Mouse (Mus musculus) intestine, postnatal 0 days (tissue): ENCODE measurements around the gene Calr. TPM values are rescaled to one million over a fixed set of nuclear protein-coding genes. Genes with fewer than 3 reads are reported as not detected.

Experiments
- ATAC-seq: fragments of 200-750 bp; cut with Nextera tagmentation; 2 replicates; pipeline ENCODE4 v1.8.0; 2017; ENCODE audit warnings: mild to moderate bottlenecking, moderate TSS enrichment, moderate library complexity
- H3K27ac ChIP-seq: fragments of 300-500 bp; sonication (generic); 2 replicates; pipeline ENCODE4 v1.5.1; 2014; ENCODE audit warnings: mild to moderate bottlenecking, low read depth, low read length, moderate library complexity
- H3K27me3 ChIP-seq: fragments of 300-500 bp; sonication (generic); replicated peaks from 2 replicates; pipeline ENCODE4 v1.6.1; 2014; ENCODE audit warnings: low read length, mixed read lengths; ENCODE audit not compliant: control insufficient read depth, insufficient read depth
- H3K36me3 ChIP-seq: fragments of 300-500 bp; sonication (generic); 2 replicates; pipeline ENCODE4 v1.6.1; 2014; ENCODE audit warnings: mild to moderate bottlenecking, moderate library complexity; ENCODE audit not compliant: control insufficient read depth, insufficient read depth
- H3K4me1 ChIP-seq: fragments of 300-500 bp; sonication (generic); replicated peaks from 2 replicates; pipeline ENCODE4 v1.6.1; 2014; ENCODE audit warnings: antibody characterized with exemption, low read length, mixed read lengths; ENCODE audit not compliant: control insufficient read depth, insufficient read depth
- H3K4me2 ChIP-seq: fragments of 300-500 bp; sonication (generic); replicated peaks from 2 replicates; pipeline ENCODE4 v1.6.1; 2014; ENCODE audit warnings: low read depth, mild to moderate bottlenecking, moderate library complexity
- H3K4me3 ChIP-seq: fragments of 300-500 bp; sonication (generic); 2 replicates; pipeline ENCODE4 v1.5.1; 2014; ENCODE audit warnings: low read depth, low read length
- H3K9ac ChIP-seq: fragments of 300-500 bp; sonication (generic); 2 replicates; pipeline ENCODE4 v1.6.1; 2014; ENCODE audit warnings: mild to moderate bottlenecking, low read depth, low read length
- H3K9me3 ChIP-seq: fragments of 300-500 bp; sonication (generic); 2 replicates; pipeline ENCODE4 v1.6.1; 2016; ENCODE audit warnings: mixed run types; ENCODE audit not compliant: control insufficient read depth
- CTCF ChIP-seq: sonication (generic); IDR thresholded peaks from 2 replicates; pipeline ENCODE4 v1.5.1; 2016; ENCODE audit warnings: low read depth, mild to moderate bottlenecking, control low read depth, antibody characterized with exemption, moderate library complexity
- WGBS: fragments of 180-500 bp; shearing (Covaris S2); extraction: QIAGEN DNeasy Blood & Tissue Kit; methylation state at CpG from one replicate; pipeline ENCODE4 v1.1.7; 2014; 5-methylcytosine and 5-hydroxymethylcytosine counted together
- polyA plus RNA-seq: library from polyadenylated mRNA; unstranded; fragments of >200 nt; fragmentation: Nextera tagmentation; extraction: Ambion mirVana; gene quantifications from 2 replicates; pipeline ENCODE4 v1.2.1, GENCODE M21; 2015

Gene Calr
- 474 and 507 TPM in 2 replicates for polyA plus RNA-seq

GRCm38 (mm10) chr8:84846722-84847572 is at the start of gene Calr:
Gene Calr (minus strand): TSS chr8:84846934.
- TF ChIP-seq CTCF: peak; percentile 42; the same call in 1 of the 2 replicates

GRCm38 (mm10) chr8:84895963-84896362 is 49.2 kb upstream of the Calr start:
- no peak overlapping the region for H3K4me3 ChIP-seq
- 94% methylated on average over 5 of the region's 5 CpGs for WGBS
- H3K27me3 ChIP-seq: no peaks in the 10 kb centered on the region
- H3K36me3 ChIP-seq: peaks cover 2% of the 10 kb centered on the region; the same call in 1 of the 2 replicates
- no peak overlapping the region for H3K27ac ChIP-seq
- H3K9ac ChIP-seq: no peak overlapping the region
- no peak for ATAC-seq
- H3K4me2 ChIP-seq: no peak overlapping the region
- 0 out of 2 replicates have a peak, but pooled peaks cover 3% of the 10 kb centered on the region for H3K4me1 ChIP-seq
- no peak for TF ChIP-seq CTCF
- H3K9me3 ChIP-seq: no peaks in the 10 kb centered on the region

More at GRCm38 (mm10) chr8:84846722-84847572, at the start of gene Calr:
- WGBS: under 1% methylated on average over 55 of the region's 55 CpGs
- Histone ChIP-seq H3K9me3 (no peaks in the 10 kb centered on the region), H3K36me3 (peaks cover 34% of the 10 kb centered on the region), H3K4me3 (peak within 1 kb of the TSS; percentile 94), H3K4me1 (peaks cover 7% of the 10 kb centered on the region; the same call in 1 of the 2 replicates), H3K9ac (peak within 1 kb of the TSS; percentile 63), H3K27me3 (no peaks in the 10 kb centered on the region), H3K27ac (peak within 1 kb of the TSS; percentile 84), H3K4me2 (peak within 1 kb of the TSS; percentile 77)
- peak; percentile 99 for ATAC-seq

GRCm38 (mm10) chr8:84893709-84894134 is 47.0 kb upstream of the Calr start, which contains the start of gene Gcdh:
Gene Gcdh (minus strand): TSS chr8:84893921.
- Histone ChIP-seq H3K36me3 (peaks cover 2% of the 10 kb centered on the region; the same call in 1 of the 2 replicates), H3K27me3 (no peaks in the 10 kb centered on the region), H3K9me3 (no peaks in the 10 kb centered on the region), H3K4me3 (peak within 1 kb of the TSS; percentile 53), H3K4me2 (peak within 1 kb of the TSS; percentile 90), H3K27ac (no peak within 1 kb of the TSS), H3K9ac (peak within 1 kb of the TSS; percentile 43), H3K4me1 (0 out of 2 replicates have a peak, but pooled peaks cover 3% of the 10 kb centered on the region)
- under 1% methylated on average over 11 of the region's 11 CpGs for WGBS
- peak; percentile 98 for ATAC-seq
- TF ChIP-seq CTCF: no peak

- Histone ChIP-seq H3K9me3 (no peaks in the 10 kb centered on the region), H3K4me1 (0 out of 2 replicates have a peak, but pooled peaks cover 3% of the 10 kb centered on the region), H3K9ac (peak overlapping the region; percentile 43), H3K36me3 (peaks cover 8% of the 10 kb centered on the region), H3K27me3 (no peaks in the 10 kb centered on the region), H3K4me3 (peak overlapping the region; percentile 53), H3K4me2 (peak overlapping the region; percentile 90), H3K27ac (no peak overlapping the region)
- ATAC-seq: peak; percentile 37
- WGBS: 11% methylated on average over 31 of the region's 31 CpGs
- TF ChIP-seq CTCF: no peak
These were observed 46.4 kb upstream of the Calr start for GRCm38 (mm10) chr8:84892993-84893708.

GRCm38 (mm10) chr8:84889141-84889540 is 42.4 kb upstream of the Calr start:
- H3K27ac ChIP-seq: no peak overlapping the region
- no peak overlapping the region for H3K9ac ChIP-seq
- WGBS: 91% methylated on average over 1 of the region's 1 CpGs
- H3K4me3 ChIP-seq: no peak overlapping the region
- H3K27me3 ChIP-seq: no peaks in the 10 kb centered on the region
- H3K9me3 ChIP-seq: no peaks in the 10 kb centered on the region
- no peak for TF ChIP-seq CTCF
- peaks cover 23% of the 10 kb centered on the region for H3K36me3 ChIP-seq
- no peak for ATAC-seq
- 0 out of 2 replicates have a peak, but pooled peaks cover 3% of the 10 kb centered on the region for H3K4me1 ChIP-seq
- H3K4me2 ChIP-seq: no peak overlapping the region

- Histone ChIP-seq H3K36me3 (peaks cover 23% of the 10 kb centered on the region), H3K27me3 (no peaks in the 10 kb centered on the region), H3K4me1 (0 out of 2 replicates have a peak, but pooled peaks cover 3% of the 10 kb centered on the region), H3K9me3 (no peaks in the 10 kb centered on the region), H3K27ac (no peak overlapping the region), H3K4me2 (no peak overlapping the region), H3K4me3 (no peak overlapping the region), H3K9ac (no peak overlapping the region)
- no peak for ATAC-seq
- TF ChIP-seq CTCF: no peak
- WGBS: 95% methylated on average over 3 of the region's 3 CpGs
These were observed 41.5 kb upstream of the Calr start for GRCm38 (mm10) chr8:84888280-84888679.
